Mouse (Mus musculus) neural tube, embryonic 12.5 days (tissue): ENCODE measurements at regions not wholly inside any gene's neighbourhood (a gene's known extent, or its start where the extent isn't known, plus 50 kb on each side); places are given as distances from the start of the nearest gene placed in this dataset.

ENCODE experiments used
- ATAC-seq: fragments of 200-750 bp; cut with Nextera tagmentation; 2 replicates; pipeline ENCODE4 v1.8.0; 2017; ENCODE audit warnings: low read depth, mild to moderate bottlenecking, moderate TSS enrichment, moderate library complexity; ENCODE audit not compliant: low FRiP score
- H3K27ac ChIP-seq: fragments of 300-500 bp; sonication (generic); 2 replicates; pipeline ENCODE4 v1.5.1; 2016
- H3K27me3 ChIP-seq: fragments of 300-500 bp; sonication (generic); replicated peaks from 2 replicates; pipeline ENCODE4 v1.6.1; 2016; ENCODE audit warnings: mild to moderate bottlenecking
- H3K36me3 ChIP-seq: fragments of 300-500 bp; sonication (generic); 2 replicates; pipeline ENCODE4 v1.6.1; 2016; ENCODE audit warnings: mild to moderate bottlenecking
- H3K4me1 ChIP-seq: fragments of 300-500 bp; sonication (generic); 2 replicates; pipeline ENCODE4 v1.6.1; 2016
- H3K4me2 ChIP-seq: fragments of 300-500 bp; sonication (generic); replicated peaks from 2 replicates; pipeline ENCODE4 v1.6.1; 2016; ENCODE audit warnings: mild to moderate bottlenecking
- H3K4me3 ChIP-seq: fragments of 300-500 bp; sonication (generic); 2 replicates; pipeline ENCODE4 v1.5.1; 2016
- H3K9ac ChIP-seq: fragments of 300-500 bp; sonication (generic); 2 replicates; pipeline ENCODE4 v1.6.1; 2016; ENCODE audit warnings: mild to moderate bottlenecking
- H3K9me3 ChIP-seq: fragments of 300-500 bp; sonication (generic); 2 replicates; pipeline ENCODE4 v1.6.1; 2016; ENCODE audit warnings: mild to moderate bottlenecking
- WGBS: fragments of 180-500 bp; shearing (Covaris S2); methylation state at CpG from one replicate; pipeline ENCODE4 v1.1.7; 2016; 5-methylcytosine and 5-hydroxymethylcytosine counted together

GRCm38 (mm10) chr15:27145860-27146259 lies 250.5 kb upstream of the Fbxl7 start:
- no peak overlapping the region for H3K4me2 ChIP-seq
- no peaks in the 10 kb centered on the region for H3K27me3 ChIP-seq
- no peaks in the 10 kb centered on the region for H3K36me3 ChIP-seq
- ATAC-seq: no peak
- no peaks in the 10 kb centered on the region for H3K9me3 ChIP-seq
- H3K9ac ChIP-seq: no peak overlapping the region
- no peak overlapping the region for H3K4me3 ChIP-seq
- whole genome bisulfite sequencing: 75% methylated on average over 6 of the region's 6 CpGs
- H3K27ac ChIP-seq: no peak overlapping the region
- H3K4me1 ChIP-seq: no peaks in the 10 kb centered on the region

DNA sequence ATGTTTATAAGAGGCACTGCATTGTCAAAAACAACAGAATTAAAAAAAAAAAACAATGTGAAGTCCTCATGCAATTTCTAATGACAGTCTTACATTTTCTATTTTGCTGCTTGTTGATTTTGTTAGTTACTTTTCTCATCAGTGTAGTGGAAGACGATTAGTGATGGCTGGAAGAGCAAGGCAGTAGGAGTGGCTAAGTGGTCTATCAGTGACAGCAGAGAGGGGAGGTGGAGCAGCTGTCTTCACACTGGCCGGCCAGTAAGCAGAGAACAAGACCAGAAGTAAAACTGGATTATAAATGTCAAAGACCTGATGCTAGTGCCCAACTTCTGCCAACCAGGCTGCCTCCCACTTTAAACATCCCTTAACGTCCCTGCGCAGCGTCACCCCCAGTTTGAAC lies 265.6 kb upstream of the Fbxl7 start:
- H3K27ac ChIP-seq: no peak overlapping the region
- H3K4me1 ChIP-seq: no peaks in the 10 kb centered on the region
- H3K9me3 ChIP-seq: no peaks in the 10 kb centered on the region
- H3K36me3 ChIP-seq: no peaks in the 10 kb centered on the region
- H3K4me3 ChIP-seq: no peak overlapping the region
- WGBS: 73% methylated on average over 5 of the region's 5 CpGs
- H3K27me3 ChIP-seq: no peaks in the 10 kb centered on the region
- H3K4me2 ChIP-seq: no peak overlapping the region
- no peak for ATAC-seq
- H3K9ac ChIP-seq: no peak overlapping the region

DNA sequence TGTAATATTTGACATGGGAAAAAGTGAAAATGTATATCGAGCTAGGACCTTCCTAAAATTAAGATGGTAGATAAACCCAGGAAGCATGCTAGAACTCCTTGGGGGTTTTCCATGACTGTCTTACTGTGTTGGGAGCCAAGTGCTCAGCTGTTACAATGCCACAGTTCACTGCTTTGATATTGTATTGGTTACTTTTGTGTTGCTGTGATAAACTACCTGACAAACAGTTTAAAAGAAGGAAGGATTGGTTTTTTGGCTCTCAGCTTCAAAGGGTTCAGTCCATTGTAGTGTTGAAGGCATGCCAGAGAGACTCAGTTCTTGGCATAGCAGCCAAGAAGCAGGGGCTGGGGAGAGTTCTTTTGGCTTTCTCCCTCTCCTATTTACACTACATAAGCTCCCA lies 272.1 kb upstream of the Fbxl7 start:
- H3K4me2 ChIP-seq: no peak overlapping the region
- 89% methylated on average over 1 of the region's 1 CpGs for WGBS
- H3K9ac ChIP-seq: no peak overlapping the region
- no peaks in the 10 kb centered on the region for H3K9me3 ChIP-seq
- no peak for ATAC-seq
- H3K36me3 ChIP-seq: no peaks in the 10 kb centered on the region
- H3K4me1 ChIP-seq: no peaks in the 10 kb centered on the region
- H3K4me3 ChIP-seq: no peak overlapping the region
- H3K27ac ChIP-seq: no peak overlapping the region
- no peaks in the 10 kb centered on the region for H3K27me3 ChIP-seq

DNA sequence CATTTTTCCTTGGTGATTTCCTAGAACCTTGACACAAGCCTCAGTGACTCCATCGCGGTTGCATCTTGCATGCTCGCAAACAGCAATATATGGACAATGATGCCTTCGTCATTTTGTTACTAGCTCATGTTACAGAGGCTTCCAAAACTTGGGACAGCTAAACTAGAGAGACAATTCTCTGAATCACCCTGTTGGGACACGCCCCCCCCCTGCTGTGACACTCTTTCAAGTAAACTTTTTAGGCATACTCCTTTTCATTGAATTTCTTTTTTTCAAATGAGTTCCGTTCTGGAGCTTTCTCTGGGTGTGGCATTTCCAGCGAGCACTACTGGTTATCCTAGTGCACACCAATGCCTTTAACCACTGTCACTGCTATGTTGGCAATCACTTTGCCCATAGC lies 274.5 kb upstream of the Fbxl7 start:
- no peak for ATAC-seq
- no peaks in the 10 kb centered on the region for H3K27me3 ChIP-seq
- H3K36me3 ChIP-seq: no peaks in the 10 kb centered on the region
- no peaks in the 10 kb centered on the region for H3K4me1 ChIP-seq
- no peak overlapping the region for H3K4me3 ChIP-seq
- no peak overlapping the region for H3K27ac ChIP-seq
- no peak overlapping the region for H3K4me2 ChIP-seq
- H3K9ac ChIP-seq: no peak overlapping the region
- H3K9me3 ChIP-seq: no peaks in the 10 kb centered on the region
- WGBS: 87% methylated on average over 7 of the region's 7 CpGs

GRCm38 (mm10) chr15:27173506-27173905 lies 278.1 kb upstream of the Fbxl7 start:
- H3K9me3 ChIP-seq: no peaks in the 10 kb centered on the region
- no peak overlapping the region for H3K4me2 ChIP-seq
- no peaks in the 10 kb centered on the region for H3K36me3 ChIP-seq
- H3K4me1 ChIP-seq: peaks cover 8% of the 10 kb centered on the region
- 38% methylated on average over 5 of the region's 5 CpGs for WGBS
- H3K27ac ChIP-seq: no peak overlapping the region
- no peak for ATAC-seq
- no peaks in the 10 kb centered on the region for H3K27me3 ChIP-seq
- H3K4me3 ChIP-seq: no peak overlapping the region
- H3K9ac ChIP-seq: no peak overlapping the region

GRCm38 (mm10) chr15:27178084-27178935 lies 282.9 kb upstream of the Fbxl7 start:
- Histone ChIP-seq H3K27ac (no peak overlapping the region), H3K36me3 (no peaks in the 10 kb centered on the region), H3K4me2 (peak overlapping the region; percentile 29), H3K9me3 (no peaks in the 10 kb centered on the region), H3K27me3 (no peaks in the 10 kb centered on the region), H3K4me3 (no peak overlapping the region), H3K4me1 (peaks cover 8% of the 10 kb centered on the region), H3K9ac (no peak overlapping the region)
- ATAC-seq: peak; percentile 33; the same call in 1 of the 2 replicates
- 36% methylated on average over 13 of the region's 13 CpGs for WGBS

GRCm38 (mm10) chr15:27189699-27190098 lies 276.8 kb upstream of the Ank start:
- H3K4me3 ChIP-seq: no peak overlapping the region
- H3K27me3 ChIP-seq: no peaks in the 10 kb centered on the region
- WGBS: 58% methylated on average over 4 of the region's 4 CpGs
- no peaks in the 10 kb centered on the region for H3K9me3 ChIP-seq
- no peaks in the 10 kb centered on the region for H3K4me1 ChIP-seq
- H3K9ac ChIP-seq: no peak overlapping the region
- no peak overlapping the region for H3K4me2 ChIP-seq
- no peaks in the 10 kb centered on the region for H3K36me3 ChIP-seq
- ATAC-seq: no peak
- H3K27ac ChIP-seq: no peak overlapping the region

- no peak overlapping the region for H3K9ac ChIP-seq
- no peaks in the 10 kb centered on the region for H3K9me3 ChIP-seq
- ATAC-seq: no peak
- H3K4me2 ChIP-seq: no peak overlapping the region
- no peak overlapping the region for H3K4me3 ChIP-seq
- H3K36me3 ChIP-seq: no peaks in the 10 kb centered on the region
- H3K27me3 ChIP-seq: no peaks in the 10 kb centered on the region
- H3K27ac ChIP-seq: no peak overlapping the region
- no peaks in the 10 kb centered on the region for H3K4me1 ChIP-seq
- 87% methylated on average over 3 of the region's 3 CpGs for WGBS
Observed at GRCm38 (mm10) chr15:27201513-27201912, 265.0 kb upstream of the Ank start.

GRCm38 (mm10) chr15:27204888-27205287 lies 261.6 kb upstream of the Ank start:
- H3K36me3 ChIP-seq: no peaks in the 10 kb centered on the region
- no peak overlapping the region for H3K9ac ChIP-seq
- no peak for ATAC-seq
- no peak overlapping the region for H3K4me2 ChIP-seq
- 62% methylated on average over 6 of the region's 6 CpGs for WGBS
- no peaks in the 10 kb centered on the region for H3K27me3 ChIP-seq
- no peaks in the 10 kb centered on the region for H3K9me3 ChIP-seq
- no peaks in the 10 kb centered on the region for H3K4me1 ChIP-seq
- H3K27ac ChIP-seq: no peak overlapping the region
- no peak overlapping the region for H3K4me3 ChIP-seq

- WGBS: 83% methylated on average over 11 of the region's 11 CpGs
Observed at GRCm38 (mm10) chr15:27207446-27207845, 259.0 kb upstream of the Ank start.

DNA sequence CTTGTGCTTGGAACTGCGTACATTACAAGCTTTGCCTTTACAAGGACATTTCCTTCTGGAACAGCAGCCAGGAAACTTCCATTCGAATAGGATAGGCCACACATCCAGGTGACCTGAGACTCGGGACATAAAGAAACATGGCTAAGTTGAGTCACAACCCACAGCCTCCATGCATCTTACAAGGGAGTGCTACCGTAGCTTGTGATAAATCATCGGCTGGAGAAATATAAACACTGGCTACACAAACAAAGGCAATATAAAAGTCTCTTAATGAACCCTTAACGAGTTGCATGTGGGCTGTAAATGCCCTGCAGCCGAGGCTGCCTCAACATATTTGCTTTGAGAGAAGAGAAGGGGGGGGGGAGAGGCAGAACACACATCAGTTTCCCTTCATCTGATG lies 250.1 kb upstream of the Ank start:
- H3K36me3 ChIP-seq: no peaks in the 10 kb centered on the region
- H3K4me3 ChIP-seq: no peak overlapping the region
- no peaks in the 10 kb centered on the region for H3K9me3 ChIP-seq
- no peak overlapping the region for H3K4me2 ChIP-seq
- no peak overlapping the region for H3K9ac ChIP-seq
- no peak overlapping the region for H3K27ac ChIP-seq
- ATAC-seq: no peak
- no peaks in the 10 kb centered on the region for H3K4me1 ChIP-seq
- WGBS: 56% methylated on average over 7 of the region's 7 CpGs
- no peaks in the 10 kb centered on the region for H3K27me3 ChIP-seq

More at GRCm38 (mm10) chr15:27207446-27207845, 259.0 kb upstream of the Ank start:
- no peak overlapping the region for H3K9ac ChIP-seq
- no peak overlapping the region for H3K4me3 ChIP-seq
- no peaks in the 10 kb centered on the region for H3K36me3 ChIP-seq
- H3K9me3 ChIP-seq: no peaks in the 10 kb centered on the region
- no peak overlapping the region for H3K27ac ChIP-seq
- no peaks in the 10 kb centered on the region for H3K27me3 ChIP-seq
- no peak overlapping the region for H3K4me2 ChIP-seq
- ATAC-seq: no peak
- no peaks in the 10 kb centered on the region for H3K4me1 ChIP-seq

DNA sequence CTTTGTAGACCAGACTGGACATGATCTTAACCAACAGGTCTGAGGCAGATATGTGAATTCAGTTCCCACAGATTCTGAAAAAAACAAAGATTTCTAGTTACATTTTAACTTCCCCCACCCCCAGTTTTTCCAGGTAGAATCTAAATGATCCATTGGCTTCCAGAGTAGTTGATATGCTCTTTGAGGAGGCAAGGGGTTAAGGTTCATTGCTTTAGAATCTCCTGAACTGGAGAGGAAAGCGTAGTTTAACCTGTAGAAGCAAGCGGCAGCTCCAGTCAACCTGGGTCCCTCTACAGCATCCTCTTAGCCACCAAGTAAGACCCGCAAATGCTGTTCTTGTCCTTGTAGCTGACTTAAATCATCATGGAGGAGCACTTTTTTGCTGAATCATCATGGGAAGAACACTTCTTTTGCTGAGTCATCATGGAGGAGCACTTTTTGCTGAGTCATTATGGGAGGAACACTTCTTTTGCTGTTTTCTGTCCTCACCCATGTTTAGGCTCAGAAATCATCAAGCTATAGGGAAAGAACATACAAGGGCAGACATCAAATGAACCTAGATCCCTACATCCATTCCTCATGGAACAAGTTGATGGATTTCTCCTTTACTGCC lies 247.2 kb upstream of the Ank start:
- Histone ChIP-seq H3K27me3 (no peaks in the 10 kb centered on the region), H3K4me2 (no peak overlapping the region), H3K9ac (no peak overlapping the region), H3K27ac (no peak overlapping the region), H3K4me1 (no peaks in the 10 kb centered on the region), H3K36me3 (no peaks in the 10 kb centered on the region), H3K9me3 (no peaks in the 10 kb centered on the region), H3K4me3 (no peak overlapping the region)
- WGBS: 98% methylated on average over 3 of the region's 3 CpGs
- no peak for ATAC-seq
